8 mouse cellular contexts compared by ENCODE assay signal in the genomic region with DNA sequence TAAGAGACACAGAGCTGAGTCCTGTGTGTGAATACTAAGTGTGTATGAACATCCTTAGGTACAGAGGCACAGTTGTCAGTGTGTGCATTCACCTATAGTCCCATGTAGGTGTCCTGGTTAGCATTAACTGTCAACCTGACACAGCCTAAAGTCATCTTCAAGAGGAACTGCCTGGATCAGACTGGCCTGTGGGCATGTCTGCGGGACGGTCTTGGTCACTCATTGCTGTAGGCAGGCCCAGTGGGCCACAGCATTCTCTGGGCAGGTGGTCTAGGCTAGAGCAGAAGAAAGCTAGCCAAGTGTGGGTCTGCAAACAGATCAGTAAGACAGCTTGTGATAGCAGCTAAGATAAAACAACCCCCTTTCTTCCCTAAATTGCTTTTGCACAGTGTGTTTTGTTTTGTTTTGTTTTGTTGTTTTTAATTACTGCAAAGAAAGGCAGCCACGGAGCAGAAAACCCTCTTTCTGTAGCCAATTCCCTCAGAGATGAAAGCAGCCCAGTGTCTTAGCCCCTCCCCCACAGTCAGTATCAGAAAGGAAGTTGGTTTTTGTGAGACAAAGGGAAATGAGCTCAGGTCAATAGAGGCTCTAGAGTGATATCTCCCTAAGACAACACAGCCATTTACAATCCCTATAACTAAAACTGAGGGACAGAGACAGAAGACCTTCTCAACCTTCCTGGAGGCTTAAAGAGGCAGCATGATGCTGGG.
DNase-seq lines count a peak whose midpoint lies in the region; ATAC-seq and TF ChIP-seq lines count a peak whose summit lies in the region.

No protein-coding gene starts in this region.

- WGBS in midbrain, embryonic 11.5 days, result 52% methylated on average over 3 of the region's 3 CpGs
- 54% methylated on average over 3 of the region's 3 CpGs for WGBS in midbrain, embryonic 13.5 days
- WGBS in midbrain, postnatal 0 days, result 56% methylated on average over 3 of the region's 3 CpGs

- no peak overlapping the region for H3K9ac ChIP-seq in midbrain, embryonic 11.5 days (ENCODE audit: low read length)
- no peak overlapping the region for H3K9ac ChIP-seq in midbrain, embryonic 13.5 days (replicated peaks)
- no peak overlapping the region for H3K9ac ChIP-seq in midbrain, postnatal 0 days (replicated peaks; ENCODE audit: low read length, poor library complexity, severe bottlenecking)

- peaks cover 4% of the 10 kb centered on the region; the same call in 1 of the 2 replicates for H3K4me1 ChIP-seq in midbrain, embryonic 11.5 days (ENCODE audit: control insufficient read depth, insufficient read depth, low read length)
- H3K4me1 ChIP-seq in midbrain, embryonic 13.5 days (replicated peaks), result peaks cover 10% of the 10 kb centered on the region; the same call in 1 of the 2 replicates
- no peaks in the 10 kb centered on the region for H3K4me1 ChIP-seq in midbrain, postnatal 0 days (ENCODE audit: insufficient read depth, low read length)

- no peaks in the 10 kb centered on the region for H3K9me3 ChIP-seq in midbrain, embryonic 11.5 days (ENCODE audit: control insufficient read depth, low read length)
- H3K9me3 ChIP-seq in midbrain, embryonic 13.5 days, result no peaks in the 10 kb centered on the region
- 0 out of 2 replicates have a peak, but pooled peaks cover 6% of the 10 kb centered on the region for H3K9me3 ChIP-seq in midbrain, postnatal 0 days (ENCODE audit: low read length)

- H3K27me3 ChIP-seq in midbrain, embryonic 11.5 days (ENCODE audit: control insufficient read depth, insufficient read depth, low read length), result no peaks in the 10 kb centered on the region
- H3K27me3 ChIP-seq in midbrain, embryonic 13.5 days, result no peaks in the 10 kb centered on the region
- no peaks in the 10 kb centered on the region for H3K27me3 ChIP-seq in midbrain, postnatal 0 days (ENCODE audit: insufficient read depth, low read length)

- H3K27ac ChIP-seq in gastrocnemius, adult 2 months, result 0 out of 2 replicates have a peak overlapping the region, but pooled peaks have one; percentile 1
- H3K27ac ChIP-seq in midbrain, embryonic 11.5 days (ENCODE audit: low read depth, low read length), result no peak overlapping the region
- H3K27ac ChIP-seq in midbrain, embryonic 13.5 days, result no peak overlapping the region
- no peak overlapping the region for H3K27ac ChIP-seq in midbrain, postnatal 0 days (ENCODE audit: low read depth, low read length)

- ATAC-seq in midbrain, embryonic 11.5 days (ENCODE audit: low FRiP score), result no peak
- ATAC-seq in midbrain, embryonic 13.5 days, result no peak
- ATAC-seq in midbrain, postnatal 0 days (ENCODE audit: low FRiP score), result no peak

- no peak overlapping the region for H3K4me2 ChIP-seq in midbrain, embryonic 11.5 days
- no peak overlapping the region for H3K4me2 ChIP-seq in midbrain, embryonic 13.5 days (replicated peaks)
- no peak overlapping the region for H3K4me2 ChIP-seq in midbrain, postnatal 0 days (ENCODE audit: low read depth, low read length, poor library complexity, severe bottlenecking)

- H3K36me3 ChIP-seq in midbrain, embryonic 11.5 days (ENCODE audit: control insufficient read depth, insufficient read depth, low read length), result no peaks in the 10 kb centered on the region
- no peaks in the 10 kb centered on the region for H3K36me3 ChIP-seq in midbrain, embryonic 13.5 days
- no peaks in the 10 kb centered on the region for H3K36me3 ChIP-seq in midbrain, postnatal 0 days (ENCODE audit: insufficient read depth, low read length)

- H3K4me3 ChIP-seq in gastrocnemius, adult 2 months, result no peak overlapping the region
- H3K4me3 ChIP-seq in midbrain, embryonic 11.5 days (ENCODE audit: low read depth, low read length), result no peak overlapping the region
- no peak overlapping the region for H3K4me3 ChIP-seq in midbrain, embryonic 13.5 days (replicated peaks)
- no peak overlapping the region for H3K4me3 ChIP-seq in midbrain, postnatal 0 days (ENCODE audit: low read depth, low read length)

- no peak for DNase-seq in gastrocnemius, adult 2 months
- DNase-seq in gastrocnemius, adult 8-10 months (ENCODE audit: low spot score in 2 of 2), result no peak
- DNase-seq in midbrain, embryonic 11.5 days (ENCODE audit: low spot score, missing footprints), result peak; percentile 86
- peak; percentile 25 for DNase-seq in heart, postnatal 4 days
- peak; percentile 59 for DNase-seq in thymus, postnatal 4 days
- no peak for DNase-seq in adrenal gland, adult (ENCODE audit: inconsistent age in 2 of 2, low spot score in 1 of 2)
- DNase-seq in midbrain, postnatal 0 days (ENCODE audit: low spot score), result no peak

- intact Hi-C loops in gastrocnemius, adult 2 months (cut with DNase I), result no loop called here

- no peak for TF ChIP-seq CTCF in gastrocnemius, adult 2 months (IDR thresholded peaks at IDR 0.05)
- no peak for TF ChIP-seq CTCF in midbrain, postnatal 0 days (IDR thresholded peaks at IDR 0.05)

Comparison
In these comparisons a context has a peak if more than half of its experiments do, and no peak if none do; other contexts are left out.
1. DNase-seq: peak in midbrain, embryonic 11.5 days (single experiment), heart, postnatal 4 days (single experiment) and thymus, postnatal 4 days (single experiment); none in gastrocnemius, adult 2 months (single experiment), gastrocnemius, adult 8-10 months (0 of 2), adrenal gland, adult (0 of 2) and midbrain, postnatal 0 days (single experiment).